Mouse (Mus musculus) lung, postnatal 14 days (tissue): ENCODE data around the gene Hs3st5.
"Not testable (repeated sequence)": the region's sequence is repeated elsewhere in the genome, so short reads cannot be mapped to it uniquely, and the experiment has no call there.

ENCODE experiments used
- DNase-seq: peaks from one replicate; pipeline ENCODE4 v3.0.0; 2021

The Hs3st5 gene

DNA sequence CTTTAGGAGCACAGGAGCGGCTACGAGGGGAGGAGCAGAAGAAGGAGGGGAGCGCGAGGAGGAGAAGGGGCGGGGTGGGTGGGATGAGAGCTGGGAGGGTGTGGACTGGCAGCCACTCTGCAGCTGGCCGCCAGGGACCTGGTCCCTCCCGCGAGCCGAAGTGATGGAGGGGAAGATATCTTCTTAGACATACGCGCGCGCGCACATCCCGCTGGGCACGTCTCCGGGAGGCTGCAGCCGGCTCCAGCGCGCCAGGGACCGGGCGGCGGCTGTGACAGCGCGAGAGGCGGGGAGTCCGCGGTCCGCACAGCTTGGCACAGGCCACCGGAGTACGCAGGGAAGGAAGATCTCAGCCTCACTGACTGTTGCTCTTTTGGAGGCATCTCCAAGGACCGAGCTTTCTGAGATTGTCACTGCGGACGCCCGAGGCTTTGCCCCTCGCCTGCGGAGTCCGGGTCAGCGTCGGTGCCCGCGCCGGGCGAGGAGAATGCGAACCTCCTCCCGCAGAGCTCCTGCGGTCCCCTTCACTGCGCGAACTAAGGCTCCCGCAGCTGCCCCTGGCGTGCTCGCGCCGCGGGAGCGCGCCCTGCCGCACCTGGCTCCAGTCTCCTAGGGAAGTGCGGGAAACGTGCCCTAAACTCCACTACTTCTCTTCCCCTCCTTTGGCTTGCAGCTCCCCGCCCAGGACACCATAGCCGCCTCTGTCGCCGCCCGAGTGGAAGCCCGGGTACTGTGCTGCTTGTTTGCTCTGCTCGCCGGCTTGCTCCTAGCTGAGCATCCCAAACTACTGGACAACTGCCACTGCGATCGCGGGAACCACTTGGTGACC is at the start of gene Hs3st5:
TSS of gene Hs3st5 (plus strand) at position 88 of the 829 bp plus-strand sequence.
- peak; percentile 4 for DNase-seq

DNA sequence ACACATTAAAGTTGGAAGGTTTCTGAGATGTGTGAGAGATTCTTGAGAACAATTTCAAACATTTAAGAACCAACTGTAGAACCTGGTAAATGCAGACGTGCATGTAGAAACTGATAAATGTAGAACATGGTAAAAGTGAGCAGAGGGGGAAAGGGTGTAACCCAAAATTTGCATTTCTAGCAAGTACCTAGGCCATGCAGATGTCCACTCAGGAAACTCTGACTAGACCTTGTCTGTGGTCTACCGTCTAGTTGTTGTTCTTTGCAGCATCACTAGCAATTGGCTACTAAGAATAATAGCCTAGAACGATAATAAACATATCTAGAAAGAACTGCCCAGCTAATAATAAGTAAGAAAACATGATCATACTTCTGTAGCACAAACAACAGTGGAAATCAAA is 38.0 kb upstream of the Hs3st5 start:
- no peak for DNase-seq

DNA sequence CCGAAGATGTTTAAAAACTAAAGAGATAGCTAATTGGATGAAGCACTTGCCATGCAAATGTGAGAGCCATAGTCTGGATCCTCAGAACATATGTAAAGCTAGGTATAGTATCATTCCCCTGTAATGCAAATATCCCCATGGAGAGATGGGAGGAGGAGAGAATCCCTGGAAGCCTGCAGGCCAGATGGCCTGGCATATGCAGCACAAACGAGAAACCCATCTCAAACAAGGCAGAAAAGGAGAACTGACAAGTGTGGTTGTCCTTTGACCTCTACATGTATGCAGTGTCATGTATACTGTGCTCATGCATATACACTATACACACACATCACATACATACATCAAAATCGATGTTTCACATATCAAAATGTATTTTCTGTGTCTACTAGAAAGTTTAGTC is 35.5 kb upstream of the Hs3st5 start:
- no peak for DNase-seq

DNA sequence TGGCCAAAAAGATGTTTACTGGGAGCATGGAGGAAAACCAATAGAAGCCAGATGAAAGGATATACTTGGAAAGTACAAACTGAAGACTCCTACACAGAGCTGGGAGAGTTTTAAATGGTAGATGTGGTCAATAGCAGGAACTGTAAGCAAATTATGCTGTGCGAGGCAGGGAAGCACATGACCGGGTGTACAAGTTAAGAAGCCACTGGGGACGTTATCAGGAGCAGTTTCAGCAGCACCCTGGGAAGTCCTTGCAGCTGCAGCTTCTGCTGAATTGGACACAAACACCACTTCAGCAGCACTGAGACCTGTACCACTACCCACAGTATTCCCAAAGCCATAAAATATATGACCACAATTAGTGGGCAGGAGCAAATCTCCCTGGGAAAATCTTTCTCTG is 31.8 kb upstream of the Hs3st5 start:
- no peak for DNase-seq

DNA sequence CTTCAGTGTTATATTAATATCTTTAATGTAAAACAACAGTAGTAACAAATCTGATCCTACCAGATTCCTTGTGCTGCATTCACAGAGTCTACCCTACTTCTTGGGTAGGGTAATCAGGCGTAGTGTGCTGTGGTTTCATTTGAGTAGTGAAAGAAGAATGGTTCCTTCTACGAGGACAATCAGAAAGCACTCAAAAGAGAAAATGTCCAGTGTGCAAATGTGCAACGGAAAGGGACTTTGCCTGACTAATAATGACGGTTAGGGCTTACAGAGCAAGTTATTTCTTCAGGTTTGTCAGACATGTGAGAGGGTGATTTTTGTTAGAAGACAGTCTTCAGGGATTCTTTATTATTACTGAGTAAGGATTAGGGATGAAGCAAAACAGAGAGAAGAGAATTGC is 29.1 kb upstream of the Hs3st5 start:
- no peak for DNase-seq

DNA sequence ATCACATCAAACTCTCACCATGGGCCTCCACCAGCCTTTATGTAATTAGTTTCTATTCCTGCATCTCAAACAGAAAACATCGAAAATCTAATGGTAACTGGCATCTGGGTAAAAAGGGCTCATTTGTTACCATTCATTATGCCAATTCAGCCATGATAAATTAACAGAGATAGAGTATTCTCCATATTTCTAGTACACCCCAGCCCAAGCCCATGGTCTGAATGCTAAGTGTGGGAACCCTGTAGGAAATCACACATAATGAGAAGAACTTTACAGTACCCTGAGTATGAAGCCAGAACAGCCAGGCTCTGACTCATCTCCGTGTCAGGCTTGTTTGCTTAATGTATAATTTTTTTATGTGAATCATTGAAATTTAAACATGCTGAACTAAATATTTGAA is 23.3 kb upstream of the Hs3st5 start:
- DNase-seq = no peak

DNA sequence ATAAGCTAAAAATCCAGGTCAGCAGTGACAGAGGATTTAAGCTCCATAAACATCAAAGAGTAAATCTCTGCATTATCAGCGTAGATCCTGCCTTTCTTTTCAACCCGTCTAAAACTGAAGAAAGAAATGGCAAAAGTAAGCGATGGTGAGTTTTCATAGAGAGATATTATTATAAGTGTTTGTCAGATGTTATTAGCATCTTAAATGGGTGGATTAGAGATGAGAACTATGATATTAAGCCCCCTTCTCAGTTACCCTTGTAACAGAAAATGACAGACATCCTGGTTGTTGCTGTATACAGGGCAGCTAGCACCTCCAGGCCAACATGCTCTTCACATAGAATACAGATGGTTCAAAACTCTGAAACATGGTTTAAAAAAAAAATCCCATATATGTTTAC is 22.6 kb upstream of the Hs3st5 start:
- DNase-seq = no peak

DNA sequence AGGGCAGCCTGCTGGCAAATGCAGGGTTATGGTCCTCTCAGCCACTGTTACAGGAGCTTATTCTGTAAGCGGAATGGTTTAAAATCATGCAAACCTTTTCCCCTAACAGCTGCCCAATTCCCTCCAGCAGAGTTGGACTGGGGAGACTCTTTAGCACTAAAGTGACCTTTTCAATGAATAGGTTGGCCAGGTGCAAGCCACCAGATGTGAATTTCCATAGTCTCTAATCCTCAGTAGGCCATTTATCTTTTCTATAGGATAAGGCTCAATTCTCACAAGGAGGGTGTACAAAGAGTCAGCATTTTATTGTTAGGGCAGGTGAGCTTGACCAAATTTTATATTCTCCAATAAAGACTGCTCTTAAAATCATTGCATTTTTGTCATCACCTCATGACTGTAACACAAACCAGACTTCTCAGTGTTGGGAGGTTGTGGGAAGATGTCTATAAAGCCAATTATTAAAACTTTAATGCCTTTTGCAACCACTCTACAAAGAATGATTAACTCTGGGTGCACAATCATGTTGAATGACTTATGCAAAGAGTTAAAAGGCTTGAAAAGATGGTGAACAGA is 21.8 kb upstream of the Hs3st5 start:
- DNase-seq = no peak

DNA sequence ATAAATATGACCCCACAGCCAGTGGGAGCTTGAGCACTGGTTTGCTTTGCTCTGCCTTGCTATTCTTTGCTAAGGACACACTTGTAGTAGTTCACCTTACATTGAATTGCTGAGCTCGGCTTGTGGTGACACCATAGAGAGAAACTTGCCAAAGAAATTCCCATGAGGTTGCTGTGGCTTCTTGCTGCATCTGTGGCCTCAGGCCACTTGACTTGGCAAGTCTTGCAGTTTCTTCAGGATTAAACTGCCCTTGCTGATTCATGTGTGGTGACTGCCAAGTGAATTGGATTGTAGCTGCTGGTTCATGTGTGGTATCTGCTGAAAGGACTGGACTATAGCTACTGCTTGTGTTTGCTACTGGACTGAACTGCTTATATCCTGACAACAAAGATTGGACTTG is 13.0 kb upstream of the Hs3st5 start:
- no peak for DNase-seq

DNA sequence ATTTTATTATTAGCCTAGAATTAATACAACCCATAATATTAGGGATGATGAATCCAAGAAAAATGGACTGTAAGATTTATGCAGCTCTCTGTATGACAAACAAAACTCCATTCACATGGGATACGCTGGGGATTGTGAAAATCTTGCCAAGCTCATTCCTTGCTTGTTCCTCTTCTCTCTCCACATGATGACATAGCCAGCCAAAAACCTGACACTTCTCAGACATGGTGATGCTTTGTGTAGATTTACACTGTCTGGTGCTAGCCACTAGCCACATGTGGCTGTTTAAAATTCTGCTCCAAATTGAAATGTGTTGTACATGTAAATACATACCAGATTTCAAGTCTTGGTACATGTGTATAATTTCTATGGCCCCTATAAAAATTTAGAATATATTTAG is 6.9 kb upstream of the Hs3st5 start:
- DNase-seq = no peak

DNA sequence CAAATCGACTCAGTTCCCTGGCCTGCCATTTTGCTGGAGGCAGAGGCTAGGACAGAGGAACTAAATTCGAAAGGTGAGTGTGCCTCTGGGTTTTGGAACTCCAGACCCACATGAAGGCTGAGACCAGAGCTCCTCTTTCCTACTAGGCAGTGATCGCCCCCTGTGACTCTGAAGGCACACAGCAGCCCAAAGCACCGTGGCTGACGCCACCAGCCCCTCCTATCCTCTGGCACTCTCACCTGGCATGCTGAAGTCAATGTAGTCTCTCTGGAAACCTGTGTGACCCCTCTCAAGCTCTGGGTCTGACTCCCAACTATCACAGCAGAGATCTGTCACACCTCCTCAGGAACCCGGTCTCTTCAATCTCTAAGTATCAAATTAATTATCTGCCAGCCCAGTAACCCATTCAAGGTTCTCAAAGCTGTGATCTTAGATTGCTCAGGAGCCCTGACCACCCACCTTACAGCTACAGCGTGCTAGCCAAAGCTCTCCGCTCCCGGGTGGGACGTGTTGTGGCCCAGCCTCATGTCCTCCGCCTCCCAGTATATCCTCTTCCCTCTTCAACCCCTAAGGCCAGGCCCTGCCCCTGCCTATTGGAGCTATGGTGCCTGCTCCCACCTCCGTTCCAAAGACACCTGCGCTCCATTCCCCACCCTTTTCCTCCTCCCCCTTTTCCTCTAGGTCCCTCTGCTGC is 434 bp upstream of the Hs3st5 start:
- no peak for DNase-seq

DNA sequence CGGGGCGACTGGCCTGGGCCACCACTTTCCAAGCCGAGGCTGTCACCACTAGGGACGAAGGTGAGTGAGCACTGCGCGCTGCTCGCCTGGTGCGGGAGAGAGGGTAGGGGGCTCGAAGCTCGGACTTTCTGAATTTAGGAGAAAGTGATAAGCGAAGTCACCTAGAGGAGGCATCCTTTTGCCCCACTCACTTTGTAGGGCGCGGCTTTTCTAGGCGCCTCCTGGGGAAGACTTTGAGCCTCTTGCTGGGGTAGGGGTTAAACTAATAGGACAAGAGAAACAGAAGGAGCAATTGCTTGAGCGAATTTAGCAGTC is 899 bp downstream of the Hs3st5 start:
- no peak for DNase-seq

DNA sequence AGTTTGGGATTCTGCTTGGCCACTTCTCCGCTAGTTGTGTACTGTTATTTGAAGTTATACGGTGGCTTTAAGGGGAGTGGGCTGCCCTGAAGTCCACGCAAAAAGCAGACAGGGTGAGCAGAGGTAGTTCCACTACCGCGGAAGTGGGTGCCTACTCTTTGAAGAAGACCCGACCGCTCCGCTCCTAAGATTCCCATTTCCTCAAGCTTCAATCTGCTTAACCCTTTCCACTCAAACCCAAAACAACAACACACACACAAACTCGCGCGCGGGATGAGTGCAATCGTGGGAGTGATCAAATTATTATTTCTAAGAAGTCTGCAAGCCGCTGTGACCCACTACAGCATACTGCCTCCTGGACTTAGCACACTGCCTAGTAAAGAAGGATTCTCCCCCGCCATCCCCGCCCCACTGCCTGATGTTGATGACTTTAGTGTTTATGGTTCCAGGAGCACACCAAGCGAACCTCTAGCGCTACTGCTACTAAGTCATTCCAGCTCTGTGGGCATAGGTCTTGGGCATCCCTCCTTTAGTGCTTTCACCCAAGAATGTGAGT is 1.5 kb downstream of the Hs3st5 start:
- DNase-seq = no peak

DNA sequence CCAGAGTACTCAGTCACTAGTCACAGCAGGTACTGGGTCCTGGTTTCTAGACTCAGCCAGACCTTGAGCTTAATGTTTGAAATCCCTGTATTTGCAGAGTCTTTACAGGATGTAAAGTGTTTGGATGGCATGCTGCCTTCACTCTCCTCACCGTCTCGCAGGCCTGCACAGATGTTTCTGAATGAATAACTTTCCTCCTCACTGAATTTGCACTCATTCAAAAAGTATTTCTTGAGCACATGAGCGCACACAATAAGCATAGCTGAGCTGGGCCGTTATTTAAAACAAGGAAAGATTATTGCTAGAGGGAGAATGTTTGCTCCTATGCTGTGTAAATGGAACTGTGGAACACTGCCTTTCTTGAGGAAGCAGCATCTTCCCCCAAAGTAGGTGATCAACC is 2.9 kb downstream of the Hs3st5 start:
- DNase-seq = no peak

DNA sequence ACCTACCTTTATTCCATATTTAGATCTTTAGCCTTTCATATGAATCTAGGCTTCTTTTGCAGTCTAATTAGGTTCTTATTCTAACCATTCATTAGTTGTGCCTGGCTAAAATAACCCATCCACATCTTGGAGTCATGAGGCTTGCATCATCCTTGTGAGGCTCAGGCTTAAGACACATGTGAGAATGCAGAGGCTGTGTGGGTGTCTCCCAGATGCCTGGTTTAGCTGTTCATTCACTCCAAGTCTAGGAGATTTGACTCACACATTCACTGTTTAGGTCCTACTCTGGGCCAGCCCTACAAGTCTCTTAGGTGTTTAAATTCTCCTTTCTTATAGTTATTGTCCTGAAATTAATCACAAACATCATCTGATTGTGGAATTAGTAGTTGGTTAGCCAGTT is 17.3 kb downstream of the Hs3st5 start:
- no peak for DNase-seq

DNA sequence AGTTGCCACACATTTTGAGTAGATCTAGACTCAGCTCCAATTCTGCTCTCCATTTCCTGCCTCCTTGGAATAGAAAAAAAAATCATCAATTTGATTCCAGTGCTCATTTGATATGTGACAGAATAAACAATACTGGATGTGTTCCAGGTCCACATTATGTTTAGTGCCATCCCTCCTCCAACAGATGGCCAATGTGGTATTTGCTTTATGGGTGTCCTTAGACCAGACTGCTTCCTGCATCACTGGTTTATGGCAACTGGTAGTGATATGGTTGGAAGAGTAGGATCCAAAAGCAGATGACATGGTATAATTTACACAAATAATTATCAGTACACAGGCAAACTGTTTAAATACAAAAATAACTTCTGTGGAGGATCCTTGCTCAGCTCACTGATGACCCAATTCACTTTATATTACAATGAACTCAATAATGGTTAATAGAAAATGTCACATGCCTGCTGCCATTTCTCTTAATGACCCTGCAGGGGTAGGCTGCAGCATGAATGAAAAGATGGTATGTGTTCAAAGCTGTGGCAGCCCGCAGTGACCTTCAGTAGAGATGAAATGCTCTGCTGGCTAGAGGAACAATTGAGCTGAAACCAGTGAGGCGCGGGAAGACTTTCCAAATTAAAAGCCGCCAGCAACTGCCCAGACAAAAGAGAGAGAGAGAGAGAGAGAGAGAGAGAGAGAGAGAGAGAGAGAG is 27.2 kb downstream of the Hs3st5 start:
- DNase-seq = no peak

DNA sequence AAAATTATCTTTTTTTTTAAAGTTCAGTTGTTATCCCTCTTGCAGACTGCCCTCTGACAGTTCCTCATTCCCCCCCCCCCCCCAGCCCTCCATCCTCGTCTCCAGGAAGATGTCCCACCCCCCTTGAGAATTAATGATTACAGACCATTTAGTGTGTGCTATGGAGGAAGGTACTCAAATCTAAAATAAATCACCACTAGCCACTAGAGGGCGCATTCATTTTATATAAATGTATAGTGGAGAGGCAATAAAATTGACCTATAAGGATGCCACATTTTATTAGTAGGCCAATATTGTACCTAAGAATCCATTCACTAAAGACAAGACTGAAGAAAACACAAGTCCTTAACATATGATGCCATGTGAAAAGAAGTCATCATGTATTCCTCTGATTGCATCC is 40.0 kb downstream of the Hs3st5 start:
- DNase-seq = no peak

DNA sequence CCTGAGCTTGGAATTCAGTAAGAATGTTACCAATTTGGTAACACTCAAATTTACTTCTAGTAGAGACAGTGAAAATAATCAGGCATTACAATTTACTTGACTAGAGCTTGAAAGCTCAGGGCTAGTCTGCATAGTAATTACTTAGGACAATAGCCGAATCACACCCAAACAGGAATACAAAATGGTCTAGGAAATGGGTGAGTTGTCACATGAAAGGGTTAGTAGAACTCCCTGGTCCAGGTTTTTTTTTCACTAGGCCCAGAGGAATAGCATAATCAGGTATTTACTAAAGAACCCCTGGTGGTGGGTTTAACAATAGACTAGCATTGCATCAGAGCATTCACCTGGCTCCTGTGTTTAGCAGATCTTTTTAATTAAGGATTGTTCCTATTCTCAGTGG is 41.1 kb downstream of the Hs3st5 start:
- DNase-seq = not testable (repeated sequence)

DNA sequence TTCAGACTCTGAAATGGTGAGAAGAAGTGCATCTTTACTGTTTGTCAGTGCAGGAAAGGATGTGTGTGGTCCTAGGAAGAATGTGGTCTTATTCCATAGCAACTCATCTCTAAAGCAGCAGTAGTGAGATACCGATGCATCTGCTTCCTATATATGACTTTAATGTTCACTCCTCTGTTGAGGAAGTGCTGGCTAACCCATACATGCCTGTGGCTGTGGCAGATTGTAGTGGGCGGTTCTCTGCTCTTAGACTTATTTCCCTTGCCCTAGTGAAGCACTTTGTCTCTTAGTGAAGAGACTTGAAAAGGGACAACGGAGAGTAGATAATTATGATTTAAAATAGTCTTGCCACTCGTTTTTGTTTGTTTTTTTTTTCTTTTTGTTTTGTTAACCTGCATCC is 47.4 kb downstream of the Hs3st5 start:
- DNase-seq = no peak

DNA sequence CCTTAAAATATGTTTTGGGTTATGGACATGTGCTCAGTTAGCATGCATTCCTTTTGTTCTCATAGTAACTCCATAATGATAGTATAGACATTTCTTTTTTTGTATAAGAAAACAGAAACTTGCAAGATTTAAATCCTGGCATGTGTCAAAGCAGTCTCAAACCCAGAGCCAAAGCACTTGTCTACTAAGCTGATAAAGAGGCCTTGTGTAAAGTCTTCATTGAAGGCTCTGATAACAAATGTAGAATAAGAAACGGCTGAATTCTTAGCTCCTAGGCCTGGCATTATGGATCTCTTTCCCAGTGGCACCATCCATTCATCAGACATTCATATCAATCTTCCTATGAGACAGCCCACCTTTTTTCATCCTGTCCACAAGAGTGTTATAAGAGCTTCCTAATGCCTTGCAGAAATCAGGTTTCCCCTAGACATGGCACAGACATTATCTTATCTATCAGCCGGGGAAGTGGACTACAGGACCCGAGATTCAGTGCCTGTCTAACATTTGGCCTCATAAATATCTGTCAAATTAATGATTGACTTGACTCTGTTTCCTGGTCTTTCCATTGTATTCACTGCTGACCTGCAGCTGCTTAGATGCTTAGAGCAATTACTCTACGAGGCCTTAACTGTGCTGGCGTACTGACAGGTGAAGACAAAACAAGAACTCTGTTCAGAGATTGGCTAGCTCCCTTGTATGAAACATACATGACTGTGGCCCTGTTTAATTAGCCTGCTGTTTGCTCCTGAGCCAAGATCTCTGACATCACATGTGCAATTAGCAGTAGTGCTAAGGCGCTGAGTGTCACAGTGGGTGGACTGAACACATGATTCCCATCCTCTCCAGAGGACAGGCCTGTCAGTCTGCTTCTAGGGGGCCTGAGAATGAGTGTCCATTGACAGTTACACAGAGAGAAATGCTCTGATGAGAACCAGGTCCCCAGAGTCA is 48.6 kb downstream of the Hs3st5 start:
- DNase-seq = no peak

DNA sequence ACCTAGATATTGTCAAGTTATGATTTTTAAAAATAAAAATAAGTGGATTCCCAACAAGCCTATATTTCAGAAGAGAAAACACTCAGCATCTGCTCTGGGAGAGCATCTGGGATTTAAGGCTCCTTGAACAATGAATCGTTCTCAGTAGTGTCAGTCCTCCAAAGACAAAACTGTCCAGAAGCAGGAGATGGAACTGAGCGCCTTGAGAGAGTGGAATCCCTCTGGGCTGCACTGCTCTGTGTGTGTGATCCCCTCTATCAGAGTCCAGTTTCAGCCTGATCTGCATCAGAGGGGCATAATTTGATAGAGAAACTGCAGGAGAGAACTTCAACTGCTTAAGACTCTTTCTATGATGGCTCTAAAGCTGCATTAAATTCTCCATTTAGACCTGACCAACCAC is 49.5 kb downstream of the Hs3st5 start:
- DNase-seq = no peak

DNA sequence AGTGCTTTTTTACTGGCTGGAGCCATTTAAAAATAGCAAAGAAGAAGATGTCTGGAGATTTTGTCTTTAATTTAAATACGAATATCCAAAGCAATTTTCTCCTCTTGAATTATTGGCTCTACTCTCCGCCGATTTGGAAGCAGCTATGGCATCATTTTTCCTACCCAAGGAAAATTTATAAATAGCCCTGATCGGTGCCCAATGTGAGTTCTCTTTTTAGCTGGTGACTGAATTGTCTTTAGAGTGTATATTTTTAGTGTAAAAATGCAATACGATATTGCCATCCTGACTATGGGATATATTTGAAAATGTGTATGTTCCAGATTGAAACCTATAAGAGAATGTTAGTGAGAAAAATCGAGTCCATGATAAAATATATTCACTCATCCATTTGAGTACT is 51.1 kb downstream of the Hs3st5 start:
- DNase-seq = no peak
